Mouse (Mus musculus) neutrophil, adult 5-6 weeks (primary cell): ENCODE results near the gene Pcp4l1. TPM values are rescaled to one million over a fixed set of nuclear protein-coding genes. Genes with fewer than 3 reads are reported as not detected.
"Not testable (repeated sequence)": the region's sequence is repeated elsewhere in the genome, so short reads cannot be mapped to it uniquely, and the experiment has no call there.

Source experiments
- ATAC-seq: fragments of 151-379, 151-347 bp; 2 replicates; pipeline ENCODE4 v1.8.0; 2017; ENCODE audit warnings: mild to moderate bottlenecking, moderate TSS enrichment; ENCODE audit not compliant: insufficient number of reproducible peaks, poor library complexity, low FRiP score, severe bottlenecking; ENCODE audit errors: extremely low read depth
- total RNA-seq: library from RNA; stranded (forward); fragments of 200-1000 nt; gene quantifications from 2 replicates; pipeline ENCODE4 v1.2.3, GENCODE M21; 2017

Gene Pcp4l1
- 0.49 and 0.81 TPM in 2 replicates for total RNA-seq

DNA sequence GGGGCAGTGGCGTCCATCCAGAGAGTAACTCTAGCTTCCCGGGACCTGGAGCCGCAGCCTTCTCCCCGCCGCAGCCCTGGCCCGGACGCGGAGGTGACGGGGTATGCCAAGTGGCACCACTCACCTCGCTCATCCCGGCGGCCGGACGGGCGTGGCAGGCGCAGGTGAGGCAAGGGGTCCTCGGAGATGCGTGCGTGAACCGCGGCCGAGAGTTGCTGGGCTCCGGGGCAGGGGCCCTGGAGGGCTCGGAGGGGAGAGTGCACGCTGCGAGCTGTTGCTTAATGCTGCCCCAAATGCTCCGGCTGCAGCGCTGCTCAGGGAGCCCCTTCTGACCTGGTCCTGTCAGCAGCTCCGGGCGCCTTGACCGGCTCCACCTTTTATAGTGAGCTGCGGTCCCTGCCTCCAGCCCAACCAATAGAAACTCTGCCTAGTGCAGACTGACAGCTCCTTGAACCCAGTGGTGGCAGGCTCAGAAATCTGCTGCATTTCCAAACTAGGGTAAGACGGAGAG is at the start of gene Pcp4l1:
Gene Pcp4l1, minus strand, starts transcription at position 382 of the 511 bp plus-strand sequence.
- ATAC-seq = no peak

DNA sequence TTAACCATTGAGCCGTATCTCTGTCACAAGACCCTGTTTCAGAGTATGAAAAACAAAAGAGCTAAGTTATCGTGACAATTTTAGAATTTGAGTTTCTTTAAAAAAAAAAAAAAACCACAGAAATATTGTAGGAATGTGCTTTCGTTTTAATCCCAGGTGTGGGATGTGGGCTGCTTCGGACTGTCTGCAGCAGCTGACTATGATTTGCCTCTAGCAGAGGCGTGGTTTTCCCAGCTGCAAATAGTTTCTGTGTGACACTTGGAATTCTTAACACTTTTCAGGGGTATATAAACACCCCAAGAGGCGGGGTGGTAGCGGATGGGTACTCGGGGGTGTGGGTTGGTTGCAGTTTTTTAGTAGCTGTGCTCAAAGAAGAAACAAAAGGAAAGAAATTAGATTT is 49.3 kb upstream of the Pcp4l1 start:
- ATAC-seq = no peak

DNA sequence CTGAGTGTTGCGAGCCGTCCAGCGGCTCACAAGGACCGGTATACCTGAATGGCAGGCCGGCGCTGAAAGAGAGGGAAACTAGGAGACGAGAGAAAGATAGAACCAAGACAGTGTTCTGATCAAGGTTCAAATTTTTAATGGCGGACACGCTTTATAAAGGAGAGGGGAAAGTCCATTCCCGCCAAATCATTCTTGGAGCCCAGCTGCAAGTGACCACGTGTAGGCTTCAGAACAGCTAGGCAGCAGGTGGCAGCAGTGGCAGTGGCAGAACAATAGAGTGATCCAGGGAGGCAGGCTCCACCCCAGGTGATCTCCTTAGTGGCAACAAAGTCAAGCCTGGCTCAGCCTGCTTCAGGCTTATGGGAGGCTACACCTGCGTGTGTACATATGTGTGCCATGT is 45.9 kb upstream of the Pcp4l1 start:
- not testable (repeated sequence) for ATAC-seq

DNA sequence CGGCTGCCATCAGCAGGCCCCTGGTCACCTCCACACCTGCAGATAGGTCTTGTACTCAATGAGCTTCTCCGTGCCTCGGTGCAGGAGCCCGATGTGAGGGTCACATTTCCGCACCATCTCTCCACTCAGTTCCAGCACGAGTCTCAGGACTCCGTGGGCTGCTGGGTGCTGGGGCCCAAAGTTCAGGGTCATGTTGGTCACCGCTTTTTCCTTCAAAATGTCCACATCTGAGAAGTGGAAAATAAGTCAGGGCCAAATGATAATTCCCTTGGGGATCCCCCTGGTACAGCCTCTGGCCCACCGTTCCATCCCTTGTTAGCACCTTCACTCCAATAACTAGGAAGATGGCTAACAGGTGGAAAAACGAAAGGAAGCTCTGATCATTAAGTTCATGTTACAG is 44.8 kb upstream of the Pcp4l1 start:
- ATAC-seq = no peak

DNA sequence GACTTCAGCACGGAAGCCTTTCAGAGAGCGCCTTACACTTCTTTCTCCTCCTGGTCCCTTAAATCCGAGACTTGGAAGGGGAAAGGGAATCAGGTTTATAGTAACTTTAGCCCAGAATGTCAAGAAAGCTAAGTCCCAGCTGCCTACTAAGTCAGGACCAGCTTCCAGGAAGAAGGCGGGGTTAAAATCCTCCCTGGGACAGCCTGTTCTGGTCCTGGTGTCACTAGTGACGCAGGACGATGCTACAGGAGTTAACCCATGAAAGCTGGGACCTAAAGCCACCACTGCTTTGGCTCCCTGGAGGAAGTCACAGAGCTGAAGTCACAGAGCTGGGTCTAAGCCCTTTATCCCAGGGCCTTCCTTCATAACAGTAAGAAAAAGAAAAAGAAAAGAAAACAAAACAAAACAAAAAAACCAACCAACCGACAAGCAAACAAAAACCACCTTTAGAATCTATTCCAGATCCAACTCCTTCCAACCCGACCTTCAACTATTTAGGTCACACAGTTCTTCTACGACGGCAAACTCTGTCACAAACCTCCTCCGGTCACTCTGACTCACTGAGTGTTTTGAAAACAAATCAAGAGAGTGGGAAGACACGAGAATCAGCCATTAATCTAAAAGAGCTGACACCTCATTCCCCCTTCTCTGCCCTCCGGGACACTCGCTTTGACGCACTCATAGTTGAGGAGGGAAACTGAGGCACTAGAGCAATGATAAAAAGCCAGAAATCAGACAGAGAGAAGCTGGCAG is 44.1 kb upstream of the Pcp4l1 start:
- no peak for ATAC-seq

DNA sequence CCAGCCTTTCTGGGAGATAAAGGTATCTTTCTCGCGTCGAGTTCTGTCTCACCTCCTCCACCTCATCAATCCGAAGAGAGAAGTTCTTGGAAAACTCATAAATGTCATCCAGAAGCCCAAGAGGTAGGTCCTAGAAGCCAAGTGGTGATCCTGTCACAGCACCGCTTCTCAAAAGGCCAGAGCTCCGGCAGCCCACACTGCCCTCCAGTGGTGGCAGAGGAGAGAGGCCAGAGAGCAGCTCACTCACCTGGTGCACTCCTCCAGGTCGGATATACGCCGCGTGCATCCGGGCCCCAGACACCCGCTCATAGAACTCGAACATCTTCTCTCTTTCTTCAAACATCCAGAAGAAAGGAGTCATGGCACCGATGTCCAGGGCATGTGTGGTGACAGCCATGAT is 42.4 kb upstream of the Pcp4l1 start:
- ATAC-seq = peak; percentile 57; the same call in 1 of the 2 replicates

DNA sequence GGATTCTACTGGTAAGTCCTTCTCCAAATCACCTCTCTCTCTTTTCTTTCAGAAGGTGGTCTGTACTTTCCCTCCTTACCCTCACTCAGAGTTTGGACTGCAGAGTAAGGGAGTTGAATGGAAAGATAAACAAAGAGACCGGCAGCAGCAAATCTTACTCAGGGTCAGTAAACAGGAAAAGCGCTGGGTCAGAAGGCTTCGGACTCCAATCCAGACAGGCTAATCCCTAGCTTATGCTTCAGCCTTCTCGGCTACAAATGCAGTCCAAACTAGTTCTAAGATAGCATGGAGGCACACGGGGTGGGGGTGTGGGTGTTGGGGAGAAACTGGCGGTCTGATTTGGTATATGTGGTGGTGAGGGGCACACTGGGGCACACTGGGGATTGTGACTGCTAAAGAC is 41.4 kb upstream of the Pcp4l1 start:
- no peak for ATAC-seq

DNA sequence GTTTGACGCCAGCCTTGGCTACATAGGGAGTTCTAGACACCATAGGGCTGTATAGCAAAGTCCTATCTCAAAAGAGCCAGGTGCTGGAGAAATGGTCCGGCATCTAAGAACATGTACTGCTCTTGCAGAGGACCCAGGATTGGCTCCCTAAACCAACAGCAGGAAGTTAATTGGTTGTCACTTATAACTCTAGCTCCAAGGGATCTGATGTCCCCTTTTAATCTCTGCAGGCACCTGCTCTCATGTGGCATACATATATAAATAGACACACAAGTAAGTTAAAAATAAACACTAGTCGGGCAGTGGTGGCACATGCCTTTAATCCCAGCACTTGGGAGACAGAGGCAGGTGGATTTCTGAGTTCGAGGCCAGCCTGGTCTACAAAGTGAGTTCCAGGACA is 39.7 kb upstream of the Pcp4l1 start:
- no peak for ATAC-seq

DNA sequence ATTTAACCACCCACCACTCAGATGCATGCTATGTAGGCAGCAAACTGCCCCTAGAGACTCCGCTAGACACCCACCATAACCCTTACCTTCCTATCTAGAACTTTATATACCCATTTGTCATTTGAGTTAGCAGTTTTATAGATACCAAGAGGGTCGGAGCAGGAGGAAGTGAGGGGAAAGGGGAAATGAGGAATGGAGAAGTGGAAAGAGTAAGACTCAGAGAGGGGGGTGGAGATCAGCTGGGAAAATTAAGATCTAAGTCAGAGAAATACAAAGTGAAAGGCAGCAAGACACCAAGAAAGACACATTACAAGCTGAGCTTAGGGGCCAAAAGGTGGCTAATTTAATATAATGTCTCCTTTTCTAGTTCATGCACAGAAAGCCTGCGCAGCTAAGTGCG is 38.5 kb upstream of the Pcp4l1 start:
- no peak for ATAC-seq

DNA sequence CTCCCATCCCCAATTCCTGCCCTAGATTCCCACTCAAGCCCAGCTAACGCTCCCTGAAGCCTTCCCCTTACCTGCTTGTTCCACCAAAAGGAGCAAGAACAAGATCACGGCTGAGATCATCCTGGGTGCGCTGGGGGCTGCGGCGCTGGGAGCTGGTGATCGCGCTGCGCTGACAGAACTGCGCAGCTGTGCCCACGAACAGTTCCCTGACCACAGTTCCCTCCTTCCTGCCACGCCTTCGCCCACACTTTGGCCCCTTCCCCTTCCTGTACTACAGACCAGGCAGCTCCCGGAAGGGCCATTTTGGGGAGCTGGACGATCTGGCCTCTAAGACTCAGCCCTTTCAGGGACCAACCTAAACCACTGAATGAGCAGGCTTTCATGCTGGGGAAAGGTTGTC is 38.1 kb upstream of the Pcp4l1 start, which contains the start of gene Fcer1g:
Gene Fcer1g, minus strand, starts transcription at position 240 of the 400 bp plus-strand sequence.
- peak; percentile 86 for ATAC-seq

DNA sequence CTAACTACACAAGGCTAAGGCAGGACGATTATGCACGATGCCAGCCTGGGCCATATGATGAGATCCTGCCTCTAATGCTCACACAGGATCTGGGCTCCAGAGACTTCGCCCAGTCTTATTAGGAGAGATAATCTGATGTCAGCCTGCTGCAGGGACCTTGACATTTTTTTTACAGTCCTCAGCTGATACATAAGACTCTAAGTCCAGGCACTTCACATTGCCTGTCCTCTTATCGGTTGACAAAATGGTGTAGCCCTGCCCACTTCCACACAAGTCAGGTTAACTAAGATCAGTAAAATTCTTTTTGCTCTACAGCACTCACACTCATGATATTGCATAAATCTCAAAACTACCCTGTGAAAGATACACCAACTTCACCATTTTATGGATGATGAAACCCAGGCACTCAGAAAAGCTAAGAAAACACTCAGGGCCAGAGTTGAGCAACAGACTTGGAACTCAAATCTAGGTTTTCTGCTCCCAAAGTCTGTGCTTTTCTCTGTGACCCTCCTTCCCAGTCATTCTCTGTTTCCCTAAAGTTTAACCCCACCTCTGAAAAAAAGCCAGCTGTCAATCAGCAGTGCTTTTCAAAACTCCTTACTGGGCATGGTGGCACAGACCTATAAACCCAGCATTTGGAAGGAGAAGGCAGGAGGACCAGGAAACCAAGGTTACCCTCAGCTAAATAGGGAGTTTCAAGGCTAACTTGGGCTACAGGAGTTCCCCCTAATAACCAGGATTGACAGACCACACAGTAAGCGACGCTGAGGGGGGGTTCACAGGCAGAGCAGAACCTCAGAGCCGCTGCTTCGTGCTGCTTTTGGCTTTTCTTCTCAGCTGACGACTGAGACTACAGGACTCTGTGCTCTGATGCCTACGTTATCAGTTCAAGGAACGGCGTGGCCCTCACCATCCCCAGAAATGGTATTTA is 37.0 kb upstream of the Pcp4l1 start:
- ATAC-seq = no peak

DNA sequence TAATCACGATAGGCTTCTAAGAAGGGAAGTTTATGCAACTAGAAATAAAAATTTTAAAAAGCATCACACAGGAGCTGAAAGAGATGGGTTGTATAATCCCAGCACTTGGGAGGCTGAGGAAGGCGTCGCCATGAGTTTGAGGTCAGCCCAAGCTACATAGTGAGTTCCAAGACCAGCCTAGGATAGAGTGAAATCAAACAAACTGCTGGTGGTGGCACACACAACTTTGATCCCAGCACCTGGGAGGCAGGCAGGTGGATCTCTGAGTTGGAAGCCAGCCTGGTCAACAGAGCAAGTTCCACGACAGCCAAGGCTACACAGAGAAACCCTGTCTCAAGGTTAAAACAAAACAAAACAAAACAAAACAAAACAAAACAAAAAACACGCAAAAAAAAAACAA is 36.3 kb upstream of the Pcp4l1 start:
- ATAC-seq = no peak

DNA sequence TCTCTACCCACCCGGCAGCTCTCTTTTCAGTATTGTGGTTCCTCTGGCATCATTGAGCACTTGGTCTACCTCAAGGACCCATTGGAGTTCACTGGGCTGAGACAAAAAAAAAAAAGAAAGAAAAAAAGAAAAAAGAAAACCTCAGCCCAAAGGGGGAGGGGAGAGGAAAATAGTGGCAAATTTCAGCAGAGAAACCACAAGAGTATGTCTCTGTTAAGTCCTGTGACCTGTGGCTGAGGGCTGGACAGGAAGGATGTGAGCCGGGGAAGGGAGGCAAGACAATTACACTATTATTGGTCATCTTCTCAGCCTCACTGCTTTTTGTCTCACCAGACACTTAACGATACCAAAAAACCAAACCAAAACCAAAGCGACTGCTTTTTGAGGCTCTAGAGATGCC is 35.8 kb upstream of the Pcp4l1 start:
- no peak for ATAC-seq

DNA sequence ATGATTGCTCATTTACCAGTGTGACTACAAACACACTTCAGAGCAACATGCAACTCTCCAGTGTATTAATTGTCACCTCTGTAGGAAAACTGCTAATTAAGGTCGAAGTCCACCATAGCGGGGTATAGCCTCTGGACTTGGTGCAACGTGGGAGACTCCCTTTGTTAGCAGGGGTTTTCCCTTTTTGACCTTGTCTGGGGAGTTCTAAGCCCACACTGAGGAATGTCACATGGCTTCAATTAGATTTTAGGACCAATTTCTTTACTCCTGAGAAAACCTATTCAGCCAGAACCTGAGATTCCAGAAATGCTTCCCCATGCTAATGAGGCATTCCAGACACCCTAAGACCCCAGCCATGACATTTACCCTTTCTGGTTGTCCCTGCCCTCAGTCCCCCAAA is 34.1 kb upstream of the Pcp4l1 start:
- no peak for ATAC-seq

DNA sequence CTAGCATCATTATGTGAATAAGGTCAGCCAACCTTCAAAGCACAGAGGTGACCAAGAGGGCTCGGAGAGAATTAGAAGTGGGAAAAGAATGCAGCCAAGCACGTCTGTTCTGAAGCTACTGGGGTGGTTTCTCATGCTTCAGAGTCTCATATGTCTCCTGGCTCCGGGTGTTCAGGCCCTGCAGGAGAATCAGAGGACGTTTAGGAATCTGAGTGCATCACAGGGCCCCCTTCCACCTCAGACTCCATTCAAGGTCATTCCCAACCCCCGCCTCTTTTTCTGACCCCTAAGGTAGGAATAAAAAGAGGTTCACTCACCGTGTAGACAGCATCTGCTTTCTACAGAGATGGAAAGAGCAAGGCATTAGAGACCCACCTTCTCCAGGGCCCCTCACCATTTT is 33.7 kb upstream of the Pcp4l1 start:
- no peak for ATAC-seq

DNA sequence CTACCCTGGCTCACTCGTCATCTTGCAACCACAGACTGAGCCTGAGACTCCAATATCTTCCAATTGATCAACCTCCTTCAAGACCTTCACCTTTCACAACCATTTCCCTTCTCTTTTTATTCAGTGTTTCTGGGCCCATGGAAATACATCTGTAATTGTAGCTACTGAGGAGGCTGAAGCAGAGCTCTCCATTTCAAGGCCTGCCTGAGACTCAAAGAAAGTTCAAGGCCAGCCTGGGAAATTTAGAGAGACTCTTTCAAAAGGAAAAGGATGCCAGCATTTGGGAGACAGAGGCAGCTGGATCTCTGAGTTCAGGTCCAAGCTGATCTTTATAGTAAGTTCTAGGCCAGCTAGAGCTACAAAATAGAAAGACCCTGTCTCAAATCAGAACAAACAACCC is 31.8 kb upstream of the Pcp4l1 start:
- ATAC-seq = no peak

DNA sequence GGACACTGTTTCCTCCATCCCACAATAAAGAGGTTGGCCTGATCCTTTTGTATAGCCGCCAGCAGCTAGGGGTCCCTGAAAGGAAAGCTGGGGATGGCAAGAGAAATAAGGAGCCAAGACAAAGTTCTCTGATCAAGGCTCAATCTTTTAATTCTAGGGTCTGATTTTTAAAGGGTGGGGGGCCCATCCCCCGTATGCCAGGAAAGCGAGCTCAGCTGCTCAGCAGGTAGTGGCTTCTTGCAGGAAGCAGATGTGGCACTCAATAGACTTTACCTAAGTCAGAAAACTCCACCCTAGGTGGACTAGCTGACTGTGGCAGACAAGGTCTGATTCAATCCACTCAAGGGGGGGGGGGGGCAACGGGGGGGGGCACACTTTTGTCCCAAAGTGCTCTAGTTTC is 30.7 kb upstream of the Pcp4l1 start:
- no peak for ATAC-seq

DNA sequence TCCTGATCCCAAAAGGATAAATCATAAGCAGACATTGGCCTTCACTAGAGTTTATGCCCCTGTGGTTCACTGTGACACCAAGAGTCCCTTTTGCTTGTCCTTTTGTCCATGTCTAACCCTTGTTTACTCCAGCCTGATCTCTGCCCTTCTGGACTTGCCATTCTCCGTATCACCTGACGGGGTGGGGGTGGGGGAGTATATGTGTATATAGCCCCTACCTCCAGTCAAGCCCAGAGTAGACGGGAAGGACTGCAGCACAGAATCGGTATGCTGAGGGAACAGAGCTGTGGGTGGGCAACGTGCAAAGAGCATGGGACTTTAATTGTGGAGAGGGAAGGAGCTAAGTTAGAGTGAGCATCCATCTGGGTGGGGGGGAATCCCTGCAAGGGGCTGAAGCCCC is 28.8 kb upstream of the Pcp4l1 start, which contains the start of gene Apoa2:
Gene Apoa2, plus strand, starts transcription at position 198 of the 400 bp plus-strand sequence.
- ATAC-seq = no peak

DNA sequence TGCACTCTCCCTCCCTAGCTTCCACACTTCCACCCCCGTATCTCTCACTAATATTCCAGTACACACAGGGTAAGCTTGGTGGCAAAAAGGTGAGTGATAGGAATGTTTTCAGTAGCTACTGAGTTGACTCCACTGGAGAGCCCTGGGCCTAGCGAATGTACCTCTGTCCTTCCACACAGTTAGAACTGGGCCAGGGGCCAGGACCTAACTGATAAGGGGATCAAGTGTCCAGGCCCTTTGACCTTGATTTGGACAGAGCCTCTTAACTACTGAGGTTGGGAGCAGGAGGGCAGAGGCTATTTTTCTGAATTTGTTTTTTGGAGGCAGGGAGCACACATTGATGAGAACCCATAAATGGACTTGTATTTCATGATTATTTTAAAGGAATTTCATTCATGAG is 27.7 kb upstream of the Pcp4l1 start:
- no peak for ATAC-seq

DNA sequence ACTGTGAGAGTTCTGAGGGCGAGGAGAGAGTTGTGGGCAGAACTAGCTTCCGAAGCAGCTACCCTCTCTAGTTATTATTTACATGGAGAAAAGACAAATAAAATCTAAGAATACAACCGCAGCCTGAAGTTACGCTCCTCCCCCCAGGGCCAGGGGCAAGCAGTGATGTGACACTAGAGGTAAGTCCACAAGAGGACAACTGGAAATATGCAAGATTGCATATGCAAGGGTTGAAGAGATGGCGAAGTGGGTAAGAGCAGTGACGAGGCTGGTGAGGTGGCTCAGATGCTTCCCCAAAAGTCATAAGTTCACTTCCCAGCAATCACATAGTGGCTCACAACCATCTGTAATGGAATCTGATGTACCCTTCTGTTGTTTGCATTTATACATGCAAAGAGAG is 27.1 kb upstream of the Pcp4l1 start:
- ATAC-seq = no peak
